Mouse (Mus musculus) G1E-ER4 (cell line): Measurements from ENCODE around the gene Cdon. TPM values are rescaled to one million over a fixed set of nuclear protein-coding genes. Genes with fewer than 3 reads are reported as not detected.

ENCODE experiments used
- GATA1 ChIP-seq: IDR thresholded peaks from one replicate; pipeline ENCODE4 v1.8.0; 2012; ENCODE audit warnings: low read length, inconsistent platforms
- polyA plus RNA-seq: library from polyadenylated mRNA; stranded (reverse); fragments of >175 nt; gene quantifications from 2 replicates; pipeline ENCODE4 v1.2.3, GENCODE M21; 2012

Gene Cdon
- polyA plus RNA-seq, 1 experiment = not detected

GRCm38 (mm10) chr9:35513900-35514299 is 93.0 kb downstream of the Cdon start:
- TF ChIP-seq GATA1 = no peak

DNA sequence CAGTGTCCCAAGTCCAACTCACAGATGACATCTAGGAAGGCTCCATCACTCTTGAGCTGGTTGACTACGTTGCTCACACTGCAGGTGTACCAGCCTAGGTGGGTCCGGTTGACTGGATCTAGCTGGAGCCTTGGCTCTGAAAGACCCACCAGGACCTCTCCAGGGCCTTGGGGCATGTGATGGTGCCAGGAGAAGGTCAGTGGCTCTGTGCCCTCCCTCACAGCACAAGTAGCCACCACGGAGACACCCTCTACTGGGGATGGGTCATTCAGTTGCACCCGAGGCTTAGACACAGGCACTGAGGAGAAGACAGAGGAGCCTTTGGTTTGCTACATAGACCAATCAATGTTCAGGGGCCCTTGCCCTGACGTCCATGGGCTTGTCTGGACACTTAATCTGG is 95.3 kb downstream of the Cdon start:
- no peak for TF ChIP-seq GATA1

DNA sequence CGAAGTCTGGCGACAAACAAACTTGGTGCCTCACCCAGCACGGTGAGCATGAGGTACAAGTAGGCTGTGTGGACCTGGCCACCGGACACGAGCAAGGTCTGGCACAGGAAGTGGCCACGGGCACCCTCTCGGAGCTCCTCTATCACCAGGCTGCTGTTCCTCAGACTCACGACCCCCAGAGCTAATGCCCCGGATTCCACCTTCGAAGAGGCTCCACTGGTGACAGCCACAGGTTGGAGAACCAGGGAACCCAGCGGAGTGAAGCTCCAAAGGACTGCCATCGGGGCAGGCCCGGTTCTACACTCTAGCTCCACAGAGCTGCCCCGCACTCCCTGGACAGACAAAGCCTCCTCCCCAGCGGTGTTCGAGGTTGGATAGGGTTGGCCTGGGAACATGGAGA is 95.8 kb downstream of the Cdon start:
- TF ChIP-seq GATA1 = no peak

- no peak for TF ChIP-seq GATA1
Observed at GRCm38 (mm10) chr9:35518169-35518568, 97.2 kb downstream of the Cdon start, which contains the start of gene Gm1113. TSS of gene Gm1113 (minus strand) at chr9:35518269.

DNA sequence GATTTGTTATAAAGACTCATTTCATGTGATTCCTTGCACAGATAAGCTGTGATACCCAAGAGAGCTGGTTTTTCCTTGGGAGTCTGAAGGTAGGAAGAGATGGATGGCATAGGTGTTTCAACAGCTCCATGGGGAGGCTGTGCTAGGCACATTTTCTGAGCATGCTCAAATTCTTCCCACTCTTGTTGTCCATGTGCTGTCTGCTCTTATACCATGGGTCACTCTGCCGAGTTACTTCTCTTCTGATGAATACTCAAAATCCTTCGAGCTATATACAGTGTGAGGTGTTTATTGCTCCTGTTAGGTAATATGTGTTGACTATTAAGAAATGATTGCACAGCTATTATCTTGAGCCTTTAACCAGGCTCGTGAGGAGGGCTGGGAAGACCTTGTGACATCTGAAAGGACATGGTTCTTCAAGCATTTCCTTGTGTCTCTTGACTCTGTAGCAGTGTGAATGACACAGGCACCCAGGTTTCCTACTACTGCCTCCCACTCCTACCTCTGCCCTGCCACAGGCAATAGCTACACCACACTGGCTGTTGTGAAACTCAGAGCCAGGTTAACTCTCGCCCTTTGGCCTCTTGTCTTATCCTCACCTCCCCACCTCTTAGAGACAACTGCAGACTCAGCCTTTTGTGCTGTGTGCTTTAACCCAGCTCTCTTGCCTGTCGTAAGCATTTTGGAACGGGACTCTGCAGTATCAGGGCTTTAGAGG is 99.9 kb downstream of the Cdon start:
- TF ChIP-seq GATA1 = no peak

DNA sequence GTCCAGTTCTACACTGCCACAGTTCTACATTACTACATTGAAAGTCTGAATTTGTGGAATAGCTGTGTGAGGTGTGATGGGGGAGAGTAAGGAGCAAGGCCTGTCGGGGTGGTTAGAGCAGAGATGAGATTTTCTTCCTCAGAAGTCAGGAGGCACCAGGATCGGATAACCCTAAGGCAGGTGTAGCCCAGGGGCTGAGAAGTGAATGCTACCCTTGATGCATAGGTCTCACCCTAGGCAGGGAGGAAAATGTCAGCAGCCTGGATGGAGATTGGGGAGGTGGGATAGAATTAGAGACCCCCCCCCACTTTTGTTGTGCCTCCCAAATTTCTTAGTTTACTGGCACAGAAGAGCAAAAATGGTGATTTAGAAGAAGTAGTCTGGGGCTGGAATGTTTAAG is 101.3 kb downstream of the Cdon start:
- TF ChIP-seq GATA1 = no peak

- no peak for TF ChIP-seq GATA1
Observed at GRCm38 (mm10) chr9:35522821-35523515, 102.0 kb downstream of the Cdon start.

GRCm38 (mm10) chr9:35523541-35523940 is 102.6 kb downstream of the Cdon start:
- TF ChIP-seq GATA1 = no peak

- no peak for TF ChIP-seq GATA1
Observed at GRCm38 (mm10) chr9:35523941-35524411, 103.0 kb downstream of the Cdon start.

DNA sequence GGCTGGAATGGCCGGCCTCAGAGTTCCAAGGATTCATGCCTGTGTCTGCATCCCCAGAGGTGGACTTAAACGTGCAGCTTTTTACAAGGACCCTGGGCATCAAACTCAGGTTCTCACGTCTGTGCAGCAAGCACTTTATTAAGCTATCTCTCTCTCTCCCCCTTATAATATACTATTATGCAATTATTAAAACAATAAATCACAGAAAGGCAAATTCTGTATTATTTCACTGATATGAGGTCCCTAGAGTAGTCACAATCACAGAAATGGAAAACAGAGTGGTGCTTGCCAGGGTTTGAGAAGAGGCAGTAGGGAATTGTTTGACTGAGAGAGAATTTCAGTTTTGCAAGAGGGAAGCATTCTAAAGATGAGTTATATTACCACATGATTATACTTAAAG is 108.2 kb downstream of the Cdon start:
- TF ChIP-seq GATA1 = no peak

DNA sequence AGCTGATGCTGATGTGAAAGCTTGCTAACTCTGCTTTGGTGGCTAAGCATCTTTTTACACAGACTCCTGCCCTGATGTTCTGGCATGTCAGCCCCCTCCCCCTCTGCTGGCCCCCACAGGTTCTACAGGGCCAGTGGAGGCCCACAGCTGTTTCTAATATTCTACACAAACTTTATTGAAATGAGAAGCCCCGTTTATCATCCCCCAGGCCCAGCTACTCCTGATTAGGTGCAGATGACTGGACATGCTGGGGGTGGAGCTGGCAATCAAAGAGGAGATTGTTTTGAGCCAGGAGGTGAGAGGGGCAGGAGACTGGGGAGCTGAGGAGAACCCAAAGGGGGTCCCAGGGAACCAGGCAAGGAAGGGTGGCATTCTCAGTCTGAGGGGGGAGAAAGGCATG is 108.9 kb downstream of the Cdon start:
- no peak for TF ChIP-seq GATA1

DNA sequence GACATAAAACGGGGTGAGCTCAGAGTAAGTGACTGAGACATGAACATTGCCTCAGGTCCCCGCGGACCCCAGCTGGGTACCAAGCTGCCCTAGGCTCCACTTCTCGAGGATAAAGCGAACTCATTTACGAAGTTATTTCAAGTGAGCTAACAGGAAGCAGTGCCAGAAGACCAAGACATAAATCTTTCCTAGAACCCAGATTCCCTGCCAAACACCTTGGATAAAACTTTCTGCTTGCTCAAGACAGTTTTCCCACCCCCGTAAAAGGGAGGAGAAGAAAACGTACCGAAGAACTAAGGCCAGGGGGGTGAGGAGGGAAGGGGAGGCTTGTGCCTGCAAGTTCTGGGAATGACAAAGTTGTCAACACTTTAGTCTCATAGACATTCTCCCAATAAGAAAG is 112.3 kb downstream of the Cdon start:
- TF ChIP-seq GATA1 = no peak

GRCm38 (mm10) chr9:35535110-35535509 is 114.2 kb downstream of the Cdon start:
- TF ChIP-seq GATA1 = no peak

DNA sequence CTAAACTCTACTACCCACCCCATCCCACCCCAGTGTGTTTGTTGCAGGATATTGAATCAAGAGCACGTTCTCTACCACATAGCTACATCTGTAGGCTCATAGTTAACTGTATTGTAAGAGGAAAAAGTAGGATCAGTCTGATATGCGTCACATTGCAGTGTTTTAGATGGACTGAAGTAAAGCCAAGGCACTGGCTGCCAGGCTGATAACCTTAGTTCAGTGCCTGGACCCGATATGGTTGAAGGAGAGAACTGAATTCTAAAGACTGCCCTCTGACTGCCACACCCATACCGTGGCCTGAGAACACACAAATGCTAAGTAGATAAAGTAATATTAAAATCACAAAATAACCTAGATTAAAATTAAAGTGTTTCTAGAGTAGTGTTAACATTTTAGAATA is 114.9 kb downstream of the Cdon start:
- no peak for TF ChIP-seq GATA1

DNA sequence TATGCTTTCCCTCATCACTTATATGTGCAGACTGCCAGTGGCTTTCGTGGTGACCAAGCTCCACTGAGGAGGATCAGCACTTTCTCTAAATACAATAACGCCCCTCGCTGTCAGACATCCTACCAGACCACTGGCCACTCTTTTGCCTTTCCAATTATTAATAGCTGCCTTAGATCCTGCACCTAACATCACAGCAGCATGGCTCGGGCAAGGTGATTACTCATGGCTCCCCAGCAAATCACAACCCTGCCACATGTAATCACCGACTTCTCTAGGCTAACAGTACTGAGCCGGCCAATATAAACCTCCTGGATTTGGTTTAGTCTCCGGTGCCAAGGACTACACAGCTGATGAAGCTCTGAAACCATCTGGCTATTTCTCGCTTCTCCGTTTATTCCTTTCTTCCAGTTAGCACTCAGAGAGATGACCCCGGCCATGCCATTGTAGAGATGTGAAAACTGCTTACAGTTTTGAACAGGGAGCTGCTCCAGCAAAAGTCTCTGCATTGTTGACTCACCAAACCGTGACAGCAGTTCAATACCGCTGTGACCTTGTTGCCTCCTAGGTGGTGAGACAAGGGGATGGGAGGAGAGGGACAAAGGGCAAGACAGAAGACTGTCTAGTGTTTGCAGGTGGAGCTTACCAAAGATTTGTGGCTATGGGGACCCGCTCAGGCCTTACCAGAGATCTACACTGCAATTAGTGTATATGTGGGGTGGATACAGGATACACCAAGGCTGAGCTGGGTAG is 118.2 kb downstream of the Cdon start:
- TF ChIP-seq GATA1 = no peak

GRCm38 (mm10) chr9:35541024-35541423 is 120.1 kb downstream of the Cdon start:
- TF ChIP-seq GATA1 = no peak
